Mouse (Mus musculus): ENCODE data around the gene Ilkap.

DNA sequence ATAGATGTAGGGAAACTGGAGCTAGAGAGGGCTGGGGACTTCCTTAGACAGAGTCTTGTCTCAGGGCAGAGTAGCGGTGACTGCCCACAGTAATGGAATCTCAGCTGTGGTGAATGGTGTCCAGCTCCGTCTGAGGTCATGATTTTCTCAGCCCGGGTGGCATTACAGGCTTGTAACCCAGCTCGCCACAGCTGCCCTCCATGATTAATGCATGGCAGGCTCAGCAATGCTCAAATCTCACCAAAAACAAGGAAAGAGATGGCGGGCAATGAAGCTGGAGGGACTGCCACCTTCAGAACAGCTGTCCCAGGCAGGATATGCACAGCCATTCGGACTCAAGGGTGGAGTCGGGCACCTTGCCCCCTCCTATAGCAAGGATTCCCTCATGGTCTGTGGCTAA, 61.3 kb downstream of the Ilkap start:
- TF ChIP-seq CTCF (IDR thresholded peaks at IDR 0.05; ENCODE audit: low read depth, low read length): no peak
- no peak for TF ChIP-seq POLR2A (IDR thresholded peaks at IDR 0.05; ENCODE audit: extremely low read depth, insufficient read depth, low read length)
